Mouse (Mus musculus): ENCODE data around the gene Taok3.

DNA sequence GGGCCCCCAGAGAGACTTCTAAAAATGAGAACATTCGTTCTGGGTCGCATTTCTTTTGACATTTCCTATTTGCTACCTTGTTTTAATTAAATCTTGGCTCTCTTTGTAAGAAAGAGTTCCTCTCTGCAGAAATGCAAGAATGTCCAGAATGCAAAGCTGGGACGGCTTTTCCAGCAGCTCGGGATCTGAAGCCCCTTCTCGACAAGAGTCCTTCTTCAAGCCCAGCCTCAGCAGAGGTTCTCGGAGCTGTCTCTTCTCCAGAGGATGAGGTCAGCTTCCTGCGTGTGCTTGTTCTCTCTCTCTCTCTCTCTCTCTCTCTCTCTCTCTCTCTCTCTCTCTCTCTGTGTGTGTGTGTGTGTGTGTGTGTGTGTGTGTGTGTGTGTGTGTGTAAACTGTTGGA lies 2.2 kb upstream of the Taok3 start:
- TF ChIP-seq POLR2A (IDR thresholded peaks at IDR 0.05; ENCODE audit: low read depth, low read length) (no peak), MAFK (IDR thresholded peaks at IDR 0.05; ENCODE audit: insufficient replicate concordance, low read length) (no peak), POLR2AphosphoS2 (IDR thresholded peaks at IDR 0.05; ENCODE audit: low read depth, low read length) (no peak), CTCF (conservative IDR thresholded peaks at IDR 0.05 in 1 of 2, IDR thresholded peaks at IDR 0.05 in 1 of 2; ENCODE audit: low read depth in 2 of 2, low read length in 2 of 2) (no peak), EP300 (IDR thresholded peaks at IDR 0.05; ENCODE audit: low read length) (no peak)
